Mouse (Mus musculus) right cerebral cortex, postnatal 10 days (tissue): ENCODE results near the gene Minpp1.
"Not testable (repeated sequence)": the region's sequence is repeated elsewhere in the genome, so short reads cannot be mapped to it uniquely, and the experiment has no call there.

Experiments used
- DNase-seq, 2 experiments: peaks; one replicate each; pipeline ENCODE4 v3.0.0; 2021; ENCODE audit warnings: low spot score in 2 of 2

Gene Minpp1

GRCm38 (mm10) chr19:32485681-32486105, at the start of gene Minpp1:
TSS of gene Minpp1 (plus strand) at chr19:32485769.
- DNase-seq = peak; percentile 91 to 92

DNA sequence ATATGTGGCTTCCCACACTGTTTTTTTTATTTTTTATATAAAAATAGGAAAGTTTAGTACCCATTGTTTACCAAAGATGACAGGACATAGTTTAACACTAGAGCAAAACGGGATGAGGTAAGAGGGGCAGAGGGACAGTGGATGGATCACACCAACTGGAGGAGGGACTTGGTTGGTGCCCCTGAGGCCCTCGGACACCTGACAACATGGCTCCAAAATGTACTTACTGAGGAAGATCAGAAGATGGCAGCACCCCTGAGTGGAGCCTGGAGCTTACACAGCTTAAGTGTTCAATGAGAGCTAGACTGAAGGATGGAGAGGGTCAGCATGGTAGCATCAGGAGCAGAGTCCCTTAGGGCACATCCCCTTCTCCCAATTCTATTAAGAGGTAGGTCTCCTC, 46.2 kb upstream of the Minpp1 start:
- DNase-seq = no peak

- peak in 1 of 2 experiments; percentile 18 for DNase-seq
These were observed 44.0 kb upstream of the Minpp1 start for GRCm38 (mm10) chr19:32441568-32441967.

GRCm38 (mm10) chr19:32448931-32449330, 36.6 kb upstream of the Minpp1 start:
- no peak for DNase-seq

GRCm38 (mm10) chr19:32452231-32452630, 33.3 kb upstream of the Minpp1 start:
- DNase-seq = peak; percentile 56 to 75

DNA sequence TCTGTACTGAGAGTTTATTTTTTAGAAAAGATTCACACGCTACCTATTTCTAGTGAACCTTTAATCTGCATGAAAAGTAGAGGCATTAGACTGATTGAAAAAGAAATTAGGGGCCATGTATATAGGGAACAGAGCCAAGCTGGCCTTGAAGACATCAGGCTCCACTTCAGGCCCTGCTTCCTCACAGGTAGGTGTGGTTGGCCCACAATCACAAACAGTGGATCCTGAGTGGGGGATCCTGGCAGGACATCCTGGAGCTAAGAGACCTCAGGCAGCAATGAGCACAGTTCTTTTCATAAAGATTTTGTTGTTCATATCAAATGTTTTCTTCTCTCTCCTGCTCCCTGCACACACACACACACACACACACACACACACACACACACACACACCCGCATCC, 28.8 kb upstream of the Minpp1 start:
- no peak for DNase-seq

- DNase-seq = not testable (repeated sequence)
These were observed 27.9 kb upstream of the Minpp1 start for GRCm38 (mm10) chr19:32457631-32458030.

GRCm38 (mm10) chr19:32463037-32463436, 22.5 kb upstream of the Minpp1 start:
- no peak for DNase-seq

DNA sequence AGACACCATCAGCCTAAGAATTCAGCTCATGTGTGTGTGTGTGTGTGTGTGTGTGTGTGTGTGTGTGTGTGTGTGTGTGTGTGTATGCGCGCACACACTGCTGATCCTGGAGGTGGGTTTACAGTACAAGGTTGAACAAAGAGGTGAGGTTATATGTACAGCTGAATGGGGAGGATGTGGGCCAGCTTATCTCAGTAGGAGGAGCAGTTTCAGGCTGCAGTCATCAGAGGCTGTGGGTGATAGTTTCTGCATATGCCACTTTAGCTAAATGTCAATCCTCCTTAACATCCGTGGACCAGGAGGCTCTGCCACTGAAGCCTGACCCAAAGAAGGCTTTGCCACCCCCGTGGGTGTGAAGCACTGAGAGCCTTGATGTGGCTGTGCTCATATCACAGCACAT, 20.3 kb upstream of the Minpp1 start:
- DNase-seq = no peak

GRCm38 (mm10) chr19:32466478-32466877, 19.1 kb upstream of the Minpp1 start, which contains the start of gene Rpl9-ps6:
TSS of gene Rpl9-ps6 (minus strand) at chr19:32466578.
- DNase-seq = no peak

DNA sequence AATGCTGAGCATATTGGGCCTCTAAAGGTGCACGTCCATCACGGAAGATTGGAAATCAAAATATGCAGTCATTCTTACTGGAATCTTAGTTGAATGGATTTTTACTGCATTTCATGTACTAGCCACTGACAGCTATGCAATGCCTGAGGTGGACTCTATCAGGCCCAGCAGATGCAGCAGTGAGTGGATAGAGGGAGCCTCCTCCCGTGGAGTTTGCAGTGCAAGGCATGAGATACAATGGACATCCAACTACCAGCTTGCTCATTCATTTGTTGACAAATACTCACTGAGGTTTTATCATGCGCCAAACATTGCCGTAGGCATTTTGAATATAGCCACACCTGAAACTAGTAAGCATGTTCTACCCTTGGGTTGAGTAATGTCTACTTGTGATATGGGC, 18.2 kb upstream of the Minpp1 start:
- DNase-seq = no peak

DNA sequence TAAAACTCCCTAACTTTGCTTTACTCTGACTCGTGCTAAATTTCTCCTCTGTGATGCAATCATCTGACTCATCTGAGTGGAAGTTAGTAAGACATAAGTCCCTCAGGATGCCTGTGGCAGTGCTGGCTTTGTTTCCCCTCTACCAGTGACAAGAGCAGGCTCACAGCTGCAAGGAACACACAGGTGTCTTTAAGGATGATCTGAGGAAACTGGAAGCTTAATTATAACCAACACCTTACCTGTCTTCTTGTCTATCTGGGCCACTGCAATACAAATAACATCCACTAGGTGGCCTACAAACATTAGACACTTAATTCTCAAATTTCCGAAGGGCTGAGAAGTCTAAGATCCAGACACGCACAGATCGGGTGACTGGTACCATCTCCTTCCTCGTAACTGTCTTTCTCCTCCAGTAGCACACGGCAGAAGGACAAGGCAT, 15.5 kb upstream of the Minpp1 start:
- peak; percentile 37 to 39 for DNase-seq

DNA sequence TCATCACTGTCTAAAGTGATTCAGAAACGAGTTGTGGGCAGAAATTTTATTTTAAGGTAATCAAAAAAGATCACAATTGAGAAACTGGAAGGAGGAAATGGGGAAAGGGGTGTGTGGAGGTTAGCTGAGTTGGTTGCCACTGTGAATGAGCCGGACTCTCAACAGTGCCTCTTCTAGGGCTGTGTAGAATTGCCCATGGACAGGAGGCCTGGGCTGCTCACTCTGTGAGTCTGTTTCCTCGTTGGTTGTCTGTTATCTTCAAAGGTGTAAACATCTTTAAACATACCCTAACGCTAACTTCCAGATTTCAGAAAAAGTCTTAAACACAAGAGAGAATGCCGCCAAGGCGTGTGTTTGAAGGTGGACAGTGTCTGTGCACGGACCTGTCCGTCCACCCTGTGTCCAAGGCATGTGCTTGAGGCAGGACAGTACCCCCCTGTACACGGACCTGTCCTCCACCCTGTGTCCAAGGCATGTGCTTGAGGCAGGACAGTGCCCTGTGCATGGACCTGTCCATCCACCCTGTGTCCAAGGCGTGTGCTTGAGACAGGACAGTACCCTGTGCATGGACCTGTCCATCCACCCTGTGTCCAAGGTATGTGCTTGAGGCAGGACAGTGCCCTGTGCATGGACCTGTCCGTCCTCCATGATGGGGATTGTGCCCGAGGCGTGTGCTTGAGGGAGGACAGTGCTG, 14.9 kb upstream of the Minpp1 start:
- no peak for DNase-seq

DNA sequence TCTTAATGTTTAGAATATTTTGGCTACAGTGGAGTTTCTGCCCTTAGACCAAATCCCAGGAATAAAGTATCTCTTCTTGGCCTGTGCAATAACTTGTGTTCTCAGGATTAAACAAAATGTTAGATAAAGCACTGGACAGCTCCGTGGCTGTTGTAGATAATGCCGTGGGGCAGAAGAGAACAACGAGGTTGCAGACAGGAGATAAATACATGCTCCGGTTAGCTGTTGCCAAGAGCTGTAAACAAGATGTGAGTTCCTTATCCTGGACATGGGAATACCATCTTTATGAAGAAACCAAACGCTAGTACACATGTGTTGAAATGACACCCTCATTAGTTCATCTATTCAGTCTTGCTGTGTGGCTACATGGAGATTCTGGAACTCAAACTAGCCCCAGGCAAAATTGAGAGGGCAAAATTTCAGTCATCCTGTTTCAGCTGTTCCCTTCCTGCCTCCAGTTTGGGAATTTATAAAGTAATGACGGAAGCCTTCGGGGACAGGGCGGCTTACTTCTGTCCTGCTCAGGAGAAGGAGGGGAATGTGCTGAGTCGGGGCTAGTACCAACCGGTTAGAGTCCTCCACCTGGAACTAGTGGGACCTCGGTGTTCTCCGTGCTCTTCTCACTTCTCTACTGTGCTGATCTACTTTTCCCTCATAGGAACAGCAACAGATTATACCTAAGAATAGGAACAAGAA, 9.4 kb upstream of the Minpp1 start:
- no peak for DNase-seq

DNA sequence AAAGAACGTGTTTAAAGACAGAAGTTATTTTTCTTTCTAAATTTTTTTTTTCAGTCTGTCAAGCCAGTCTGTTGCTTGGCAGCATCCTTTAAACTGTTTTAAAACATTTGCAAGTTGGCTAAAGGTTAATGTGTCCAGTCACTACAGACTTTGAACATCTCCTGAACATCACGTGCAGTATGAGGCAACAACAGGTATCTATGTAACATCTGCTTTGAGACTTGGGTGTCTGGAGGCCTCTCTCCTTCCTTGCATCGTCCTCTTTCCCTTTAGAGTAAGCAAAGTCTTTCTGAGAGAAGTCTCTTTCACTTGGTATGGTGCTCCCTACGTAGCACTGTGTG, 8.9 kb upstream of the Minpp1 start:
- DNase-seq = no peak

DNA sequence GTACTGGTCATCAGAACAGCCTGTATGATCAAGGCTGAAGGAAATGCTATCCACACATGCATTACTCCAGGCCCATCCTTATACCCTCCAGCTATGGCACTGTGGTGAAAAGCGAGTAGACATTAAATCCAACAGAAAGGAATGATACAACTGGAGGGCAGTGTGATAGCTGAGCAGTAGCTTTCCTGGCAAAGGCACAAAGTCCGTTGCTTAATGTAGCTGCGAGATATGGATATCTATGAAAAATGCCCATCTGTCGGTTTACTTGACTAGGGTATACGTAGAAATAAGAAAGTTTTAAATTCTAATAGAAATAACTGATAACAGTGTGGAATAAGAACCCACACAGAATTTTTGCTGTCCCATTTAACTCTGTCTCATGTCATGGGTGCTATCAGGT, 5.3 kb upstream of the Minpp1 start:
- no peak for DNase-seq

- DNase-seq = no peak
These were observed 4.7 kb upstream of the Minpp1 start for GRCm38 (mm10) chr19:32480791-32481442.

DNA sequence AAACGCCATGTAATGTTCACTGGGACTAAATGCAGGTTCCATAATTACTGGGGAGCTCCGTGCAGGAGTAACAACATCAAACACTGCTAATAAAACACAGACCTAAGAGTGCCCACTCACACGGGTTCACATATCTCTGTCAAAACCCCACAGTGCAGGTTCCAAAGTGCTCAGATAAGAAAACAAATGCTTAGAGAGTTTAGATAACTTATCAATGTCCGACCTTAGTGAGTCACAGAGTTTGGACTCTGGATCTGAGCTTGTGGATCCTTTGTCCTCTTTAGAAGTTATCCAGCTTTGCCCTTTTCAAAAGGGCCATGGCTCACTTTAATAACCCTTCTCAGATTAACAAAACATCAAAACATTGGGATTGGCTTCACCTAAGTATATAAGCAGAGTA, 4.1 kb upstream of the Minpp1 start:
- DNase-seq = no peak

GRCm38 (mm10) chr19:32484941-32485660, 468 bp upstream of the Minpp1 start:
- no peak for DNase-seq

DNA sequence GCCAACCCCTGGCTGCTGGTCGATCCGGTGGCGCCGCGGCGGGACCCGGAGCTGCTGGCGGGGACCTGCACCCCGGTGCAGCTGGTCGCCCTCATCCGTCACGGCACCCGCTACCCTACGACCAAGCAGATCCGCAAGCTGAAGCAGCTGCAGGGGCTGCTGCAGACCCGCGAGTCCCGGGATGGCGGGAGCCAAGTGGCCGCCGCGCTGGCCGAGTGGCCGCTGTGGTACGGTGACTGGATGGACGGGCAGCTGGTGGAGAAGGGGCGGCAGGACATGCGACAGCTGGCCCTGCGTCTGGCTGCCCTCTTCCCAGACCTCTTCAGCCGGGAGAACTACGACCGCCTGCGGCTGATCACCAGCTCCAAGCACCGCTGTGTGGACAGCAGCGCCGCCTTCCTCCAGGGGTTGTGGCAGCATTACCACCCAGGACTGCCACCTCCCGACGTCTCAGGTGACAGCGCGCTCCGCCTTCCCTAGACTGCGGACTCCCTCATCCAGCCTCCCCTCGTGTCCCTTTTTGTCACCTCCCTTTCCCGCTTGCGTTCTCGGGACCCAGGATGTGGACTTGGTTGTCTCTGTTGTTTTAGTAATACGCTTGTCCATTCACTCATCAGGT, 646 bp downstream of the Minpp1 start:
- peak; percentile 72 to 73 for DNase-seq

- DNase-seq = no peak
These were observed 2.2 kb downstream of the Minpp1 start for GRCm38 (mm10) chr19:32487595-32488255.
